Mouse (Mus musculus) left cerebral cortex, adult 9 months (tissue): Measurements from ENCODE around the gene Fam214b.

Experiments used
- DNase-seq, 2 experiments: peaks; one replicate each; pipeline ENCODE4 v3.0.0; 2022; ENCODE audit warnings: low spot score in 2 of 2

The Fam214b gene

DNA sequence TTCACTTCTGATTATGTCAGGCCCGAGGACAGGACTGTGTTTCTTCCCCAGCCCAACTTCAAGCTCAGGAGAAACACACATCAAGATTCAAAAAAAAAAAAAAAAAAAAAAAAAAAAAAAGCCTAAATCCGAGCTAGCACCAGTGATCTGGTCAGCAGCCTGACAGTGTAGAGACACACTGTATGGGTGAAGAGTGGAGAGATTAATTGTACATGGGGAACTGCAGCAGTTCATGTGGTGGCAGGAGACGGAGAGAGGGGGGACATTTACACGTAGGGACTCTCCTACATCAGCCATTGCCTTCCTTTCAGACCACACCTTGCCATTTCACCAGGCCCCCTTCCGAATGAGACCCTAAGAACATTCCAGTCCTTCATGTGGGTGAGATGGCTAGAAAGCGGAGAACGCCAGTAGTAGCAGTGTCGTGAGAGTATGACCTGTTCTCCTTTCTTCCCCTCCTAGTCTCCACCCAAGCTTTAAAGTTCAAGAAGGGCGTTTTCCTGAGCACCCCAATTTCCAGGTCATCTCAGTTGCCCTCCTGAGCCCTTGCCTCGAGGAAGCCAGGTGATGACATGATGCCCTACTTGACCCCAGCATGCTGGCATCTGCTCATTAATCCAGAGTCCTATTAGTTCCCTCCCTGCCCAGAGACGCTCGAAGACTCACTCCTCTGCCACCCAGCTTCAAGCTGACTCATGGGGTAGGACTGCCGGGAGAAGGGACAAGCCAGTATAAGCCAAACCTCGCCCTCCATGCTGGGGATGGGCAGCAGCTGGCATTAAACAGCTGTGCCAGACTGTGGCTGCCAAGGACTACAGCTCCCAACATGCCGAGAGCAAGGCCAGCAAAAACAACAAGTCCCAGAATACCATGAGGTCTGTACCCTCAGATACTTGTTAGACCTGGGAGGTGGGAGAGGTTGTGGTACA is 7.2 kb downstream of the Fam214b start:
- peak in 1 of 2 experiments; percentile 64 for DNase-seq

DNA sequence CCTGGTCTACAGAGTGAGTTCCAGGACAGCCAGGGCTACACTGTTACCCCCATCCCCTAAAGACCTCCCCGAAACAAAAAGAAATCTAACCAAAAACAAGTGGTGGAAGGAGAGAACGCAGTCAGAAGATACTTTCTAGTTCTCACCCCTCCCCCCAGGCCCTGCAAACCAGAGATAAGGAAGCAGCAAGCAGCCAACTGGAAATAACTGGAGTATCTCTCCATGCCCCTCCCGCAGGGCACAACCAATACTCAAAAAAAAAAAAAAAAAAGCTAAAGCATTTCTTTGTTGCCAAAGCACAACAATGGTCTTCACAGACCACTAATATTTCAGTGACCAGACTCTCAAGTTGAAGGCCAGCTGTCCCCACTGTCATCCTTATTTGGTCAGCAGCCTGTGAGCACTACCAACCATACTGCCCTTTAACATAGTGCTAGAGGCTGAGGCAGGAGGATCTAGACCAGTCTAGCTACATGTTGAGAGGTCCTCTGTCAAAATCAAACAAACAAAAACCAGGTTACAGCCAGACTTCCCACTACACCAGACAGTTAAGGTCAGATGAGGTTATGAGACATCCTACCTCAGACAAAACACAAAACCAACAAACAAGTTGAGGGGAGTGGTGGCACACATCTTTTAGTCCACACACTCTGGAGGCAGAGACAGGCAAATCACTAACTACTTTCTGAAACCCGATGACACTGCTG is 8.0 kb downstream of the Fam214b start:
- no peak for DNase-seq

GRCm38 (mm10) chr4:43036356-43036755 is 9.7 kb downstream of the Fam214b start:
- no peak for DNase-seq

- DNase-seq, result no peak
Observed at GRCm38 (mm10) chr4:43035851-43036250, 10.2 kb downstream of the Fam214b start.

GRCm38 (mm10) chr4:43033481-43033880 is 12.5 kb downstream of the Fam214b start:
- DNase-seq, result no peak

DNA sequence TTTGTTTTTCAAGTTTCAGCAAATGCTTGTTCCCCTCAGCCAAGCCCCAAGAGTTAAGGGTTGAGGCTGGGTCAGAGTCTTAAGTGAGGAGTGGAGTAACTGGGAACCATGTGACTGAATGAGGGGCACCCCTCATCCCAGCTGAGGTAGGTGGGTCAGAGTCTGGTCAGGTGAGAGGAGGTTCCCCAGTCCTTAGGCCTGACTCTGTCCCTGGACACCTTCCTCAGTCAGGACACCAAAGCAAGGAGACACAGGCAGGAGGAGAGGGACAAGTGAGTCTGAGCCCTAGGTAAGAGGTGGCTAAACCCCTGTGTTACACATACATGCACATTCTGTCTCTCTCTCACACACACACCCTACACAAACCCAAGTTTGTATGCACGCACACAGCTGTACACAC is 13.5 kb downstream of the Fam214b start:
- no peak for DNase-seq

DNA sequence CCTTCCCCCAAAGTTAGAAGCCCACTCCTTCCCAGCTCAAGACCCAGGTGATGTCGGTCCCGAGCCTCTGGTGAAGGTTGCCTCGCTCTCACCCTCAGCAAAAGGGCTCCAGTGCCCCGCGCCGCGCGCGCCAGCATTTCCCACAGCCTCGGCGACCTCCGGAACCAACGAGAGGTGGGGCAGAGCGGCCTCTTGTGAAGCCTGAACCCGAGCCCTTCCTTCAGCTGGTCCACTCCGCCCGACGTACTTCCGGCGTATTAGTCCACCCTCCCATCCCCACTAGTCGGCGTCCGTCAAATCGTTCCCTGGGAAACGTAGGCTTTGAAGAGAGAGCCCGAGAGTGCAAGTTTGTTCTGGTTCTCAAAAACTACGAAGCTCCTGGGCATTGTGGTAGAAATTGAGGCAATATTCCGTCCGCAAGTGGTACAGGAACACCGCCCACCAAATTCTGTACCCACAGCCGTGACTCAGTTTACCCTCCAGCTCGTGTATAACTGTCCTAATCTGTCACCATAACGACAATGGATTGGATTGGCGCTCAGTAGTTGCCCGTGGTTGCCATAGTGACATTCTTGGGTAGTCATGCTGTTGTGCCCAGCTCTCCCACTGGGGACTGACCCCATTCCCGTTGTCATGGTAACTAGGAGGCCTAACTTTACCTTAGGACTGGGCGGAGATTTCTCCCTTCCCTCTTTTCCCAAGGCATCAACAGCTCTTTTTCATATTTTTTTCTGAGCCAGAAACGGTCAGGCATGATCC is 14.6 kb downstream of the Fam214b start, which contains the start of gene Stoml2:
Stoml2 (minus strand) TSS at position 474 of the 759 bp plus-strand sequence.
- DNase-seq, result peak; percentile 88 to 94

- DNase-seq, result peak in 1 of 2 experiments; percentile 35
Observed at GRCm38 (mm10) chr4:43030780-43031230, 15.2 kb downstream of the Fam214b start.

- no peak for DNase-seq
Observed at GRCm38 (mm10) chr4:43030352-43030751, 15.7 kb downstream of the Fam214b start.

DNA sequence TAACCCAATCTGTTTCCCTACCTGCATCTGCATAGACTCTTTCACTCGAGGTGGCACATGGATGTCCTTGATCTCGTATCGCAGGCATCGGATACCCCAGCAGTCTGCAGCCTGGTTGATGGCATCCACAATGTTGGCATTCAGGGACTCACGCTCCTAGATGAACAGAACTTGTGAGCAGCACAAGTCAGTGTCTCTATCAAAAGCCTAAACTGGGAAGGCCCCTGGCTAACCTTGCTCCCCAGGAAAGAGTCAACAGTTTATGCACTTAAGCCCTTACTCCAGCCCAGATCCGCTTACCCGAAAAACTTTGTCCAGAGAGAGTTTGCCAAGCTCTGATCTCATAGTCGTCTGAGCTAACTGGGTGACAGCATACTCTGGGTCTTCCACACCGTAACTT is 16.3 kb downstream of the Fam214b start:
- DNase-seq, result no peak

DNA sequence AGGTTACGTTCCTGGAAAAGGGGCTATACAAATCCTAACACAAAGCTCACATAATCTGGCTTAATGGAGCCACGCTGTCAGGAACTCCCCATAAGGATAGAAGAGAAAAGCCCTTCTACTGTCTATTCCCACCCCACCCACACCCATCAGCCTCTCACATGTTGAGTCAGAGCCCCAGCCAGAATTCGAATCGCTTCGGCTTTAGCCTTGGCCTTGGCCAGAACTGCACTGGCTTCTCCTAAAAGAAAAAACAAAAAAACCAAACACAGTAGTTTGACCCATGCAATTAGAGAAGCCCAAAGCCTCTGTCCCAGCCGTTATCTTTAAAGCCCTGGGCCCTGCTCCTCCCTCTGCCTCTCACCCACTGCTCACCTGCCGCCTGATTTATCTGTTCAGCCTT is 16.9 kb downstream of the Fam214b start:
- DNase-seq, result no peak

DNA sequence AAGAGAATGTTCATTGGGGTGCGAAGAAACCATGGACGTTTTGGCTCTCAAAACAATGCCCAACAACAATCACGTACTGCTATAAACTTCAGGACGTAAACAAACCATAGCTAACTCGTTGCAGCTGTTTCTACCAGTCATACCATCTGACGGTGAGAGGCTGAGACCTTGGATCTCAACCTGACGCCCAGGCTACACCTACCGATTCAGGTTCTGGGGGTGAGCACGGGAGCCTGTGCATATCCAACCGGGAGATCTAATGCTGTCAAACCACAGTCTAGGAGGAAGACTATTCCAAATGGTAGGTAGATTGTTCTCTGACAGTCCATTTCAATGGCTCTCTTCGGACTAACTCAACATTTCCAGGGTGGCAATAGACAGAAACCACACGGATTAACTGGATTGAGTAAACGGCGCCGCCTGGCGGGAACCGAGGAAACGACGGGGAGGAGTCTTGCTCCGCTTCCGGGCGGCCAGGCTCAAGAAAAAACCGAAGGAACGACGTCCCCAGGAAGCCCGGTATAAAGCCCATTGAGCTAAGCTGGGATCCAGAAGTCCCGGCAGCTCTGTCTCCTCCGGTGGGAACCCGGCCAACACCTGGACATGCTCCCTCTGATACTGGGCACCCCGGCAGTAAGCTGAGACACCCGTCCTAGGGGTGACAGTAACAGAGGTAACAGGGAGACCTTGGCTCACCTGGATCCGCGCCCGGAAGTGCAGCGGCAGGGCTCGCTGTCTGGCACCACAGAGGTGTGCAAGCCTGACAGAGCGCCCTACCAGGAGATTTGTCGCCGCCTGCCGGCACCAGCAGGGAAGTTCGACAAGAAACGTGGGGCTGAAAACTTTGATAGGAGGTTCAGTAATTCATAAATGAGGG is 20.7 kb downstream of the Fam214b start, which contains the start of gene Pigo:
Pigo (minus strand) TSS at position 736 of the 877 bp plus-strand sequence.
- DNase-seq, result peak; percentile 87 to 96

DNA sequence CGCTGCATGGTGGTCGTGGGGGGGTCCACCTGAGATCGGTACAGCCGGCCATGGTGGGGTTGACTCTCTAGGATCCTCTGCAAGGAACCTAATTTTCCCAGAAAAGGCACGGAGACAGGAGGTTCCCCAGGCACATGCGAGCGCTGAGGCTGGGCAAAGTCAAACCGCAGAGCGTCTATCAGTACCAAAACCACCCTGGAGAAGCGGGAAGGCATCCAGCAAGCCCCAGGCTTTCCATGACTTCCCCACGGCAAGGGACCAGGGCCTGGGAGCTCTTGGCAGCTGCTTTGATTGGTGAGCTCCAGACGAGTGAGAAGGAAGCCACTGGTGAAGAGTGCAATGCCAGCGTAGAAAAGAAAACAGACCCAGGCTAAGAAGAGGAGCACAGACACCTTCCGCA is 21.3 kb downstream of the Fam214b start:
- DNase-seq, result no peak

DNA sequence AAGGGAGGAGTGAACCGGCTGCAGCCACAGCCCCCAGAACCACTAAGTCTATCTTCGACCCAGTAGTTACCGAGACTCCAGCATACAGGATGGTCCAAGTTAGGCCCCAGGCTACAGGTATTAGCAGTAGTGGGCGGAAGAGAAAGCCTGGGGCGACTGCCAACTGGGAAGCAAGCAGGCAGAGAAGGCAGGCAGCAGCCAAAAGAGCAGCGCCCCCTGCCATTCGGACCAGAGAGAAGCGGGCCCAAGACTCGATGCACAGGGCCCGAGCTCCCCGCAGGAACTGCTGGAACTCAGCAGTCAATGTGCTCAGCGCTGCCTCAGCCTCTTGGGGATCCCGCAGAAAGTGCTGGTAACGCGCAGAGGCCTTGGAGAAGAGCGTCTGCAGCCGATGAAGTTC is 24.7 kb downstream of the Fam214b start:
- DNase-seq, result no peak

- no peak for DNase-seq
Observed at GRCm38 (mm10) chr4:43020876-43021275, 25.1 kb downstream of the Fam214b start.

DNA sequence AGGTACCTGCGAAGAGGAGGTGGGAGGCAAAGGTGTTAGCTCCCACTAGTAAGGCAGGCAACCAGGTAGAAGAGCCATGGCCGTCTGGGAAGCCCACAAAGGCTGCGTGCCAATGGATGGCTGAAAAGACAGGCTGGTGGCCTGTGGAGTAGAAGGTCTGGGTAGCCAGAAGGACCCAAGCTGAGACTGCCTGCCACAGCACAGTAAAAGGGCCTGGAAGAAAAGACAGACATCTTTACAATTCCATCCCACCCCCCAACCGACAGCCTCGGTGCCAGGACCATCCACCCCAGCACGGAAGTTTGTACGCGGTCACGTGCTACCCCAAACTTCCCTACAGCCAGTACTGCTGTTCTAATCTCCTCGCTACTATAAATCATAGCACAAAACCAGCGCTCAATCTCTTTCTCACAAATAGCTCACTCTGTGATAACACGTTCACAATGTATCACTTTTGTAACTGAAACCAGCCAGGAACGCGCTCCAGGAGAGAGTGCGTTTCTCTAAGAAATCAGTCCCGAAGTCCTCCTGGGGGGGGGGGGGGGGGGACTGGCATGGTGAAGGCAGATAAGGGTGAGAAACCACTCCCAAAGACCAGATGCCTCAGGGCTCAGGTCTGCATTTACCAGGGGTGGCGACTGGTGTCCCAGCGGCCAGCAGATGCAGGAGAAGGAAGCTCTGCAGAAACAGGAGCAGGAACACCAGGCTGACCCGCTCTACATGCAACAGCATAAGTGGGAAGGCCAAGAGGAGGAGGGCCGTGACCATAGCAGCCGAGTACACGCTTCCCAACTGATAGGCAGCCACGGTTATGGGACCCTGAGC is 26.2 kb downstream of the Fam214b start:
- DNase-seq, result no peak

DNA sequence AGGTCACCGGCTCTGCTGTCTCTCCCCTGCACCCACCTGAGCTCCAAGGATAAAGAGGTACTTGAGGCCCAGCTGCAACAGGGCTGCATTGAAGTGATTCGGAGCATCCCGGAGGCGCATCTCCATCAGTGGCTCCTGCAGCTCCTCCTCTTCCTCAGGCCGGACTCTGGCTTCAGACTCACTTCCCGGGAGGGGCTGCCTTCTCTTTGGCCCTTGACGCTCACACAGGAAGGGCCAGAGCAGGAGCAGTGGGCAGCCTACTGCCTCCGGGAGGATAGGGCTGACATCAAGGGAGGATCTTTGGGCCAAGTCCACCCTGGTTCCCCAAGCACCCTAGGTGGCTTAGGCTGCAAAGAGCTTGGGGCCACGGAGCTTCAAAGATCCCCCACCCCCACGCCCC is 26.8 kb downstream of the Fam214b start:
- DNase-seq, result no peak

DNA sequence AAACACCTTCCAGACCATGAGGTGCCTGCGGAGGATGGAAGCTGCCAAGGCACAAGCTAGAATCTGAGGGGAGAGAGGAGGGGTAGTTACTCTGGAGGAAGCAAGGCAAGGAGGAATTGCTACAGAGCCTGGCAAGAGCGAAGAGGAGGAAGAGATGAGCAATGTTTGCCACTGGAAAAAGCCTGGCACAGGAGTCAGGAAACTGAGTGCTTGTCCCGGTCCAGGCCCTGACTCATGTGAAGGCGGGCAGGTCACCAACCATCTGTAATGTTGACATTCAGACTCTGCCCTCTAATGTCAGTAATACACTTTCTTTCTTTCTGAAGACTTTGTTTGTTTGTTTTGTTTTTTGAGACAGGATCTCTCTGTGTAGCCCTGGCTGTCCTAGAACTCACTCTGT is 27.9 kb downstream of the Fam214b start:
- no peak for DNase-seq

- no peak for DNase-seq
Observed at GRCm38 (mm10) chr4:43012091-43012490, 33.9 kb downstream of the Fam214b start.
